Mouse (Mus musculus): ENCODE results near the gene Bex6.

Gene Bex6

GRCm38 (mm10) chr16:32179333-32179901, at the start of gene Bex6:
Bex6 (plus strand) TSS chr16:32179823.
- DNase-seq (ENCODE audit: low spot score), result no peak

DNA sequence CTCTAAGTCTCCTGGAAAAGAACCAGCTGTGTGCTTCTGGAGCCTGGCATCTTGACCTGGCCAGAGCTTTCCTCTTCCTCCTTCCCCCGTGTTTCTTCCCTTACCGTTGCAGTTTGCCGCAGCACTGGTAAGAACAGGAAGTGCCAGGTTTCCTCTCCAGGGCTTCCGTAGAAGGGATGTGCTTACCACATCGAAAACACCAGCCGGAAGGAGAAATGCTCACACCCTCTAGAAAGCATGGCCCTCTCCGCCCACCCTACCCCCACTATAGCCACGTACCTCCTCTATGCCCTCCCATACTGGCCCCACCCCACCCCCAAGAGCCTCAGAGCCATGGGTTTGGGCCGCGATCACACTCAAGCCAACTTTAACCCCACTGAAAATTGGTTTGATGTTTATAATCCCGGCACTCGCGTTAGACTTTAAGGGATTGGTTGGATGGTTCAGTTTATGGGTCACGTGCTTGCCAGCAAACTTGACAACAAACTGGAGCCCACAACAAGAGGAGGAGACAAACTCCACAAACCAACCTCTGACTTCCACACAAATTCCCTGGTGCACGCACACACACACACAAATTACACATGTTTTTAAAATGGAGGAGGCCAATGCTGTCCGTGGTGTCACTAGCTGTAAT, 49.3 kb upstream of the Bex6 start:
- DNase-seq (ENCODE audit: low spot score), result no peak

DNA sequence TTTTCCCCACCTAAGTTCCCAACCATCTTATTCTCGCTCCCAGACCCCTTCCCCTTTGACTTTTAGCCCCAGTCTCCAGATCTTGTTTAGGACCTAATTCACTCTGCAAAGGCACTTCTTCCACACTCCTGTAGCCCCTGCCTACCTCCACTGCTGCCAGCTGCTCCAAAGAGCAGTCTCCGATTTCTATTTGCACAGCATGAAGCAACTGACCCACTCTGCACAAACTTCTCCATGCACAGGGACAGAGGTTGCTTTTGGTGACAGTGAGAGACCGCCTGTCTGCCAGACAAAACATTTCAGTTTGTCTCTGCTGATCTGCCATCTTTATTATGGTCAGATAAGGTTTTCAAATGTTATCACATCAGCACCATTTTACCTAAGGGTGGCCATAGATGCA, 46.5 kb upstream of the Bex6 start:
- no peak for DNase-seq (ENCODE audit: low spot score)

- DNase-seq (ENCODE audit: low spot score), result no peak
Observed at GRCm38 (mm10) chr16:32135842-32136357, 43.7 kb upstream of the Bex6 start.

GRCm38 (mm10) chr16:32138954-32139353, 40.7 kb upstream of the Bex6 start:
- no peak for DNase-seq (ENCODE audit: low spot score)

GRCm38 (mm10) chr16:32143766-32144165, 35.9 kb upstream of the Bex6 start:
- no peak for DNase-seq (ENCODE audit: low spot score)

GRCm38 (mm10) chr16:32144592-32144991, 35.0 kb upstream of the Bex6 start:
- DNase-seq (ENCODE audit: low spot score), result no peak

- DNase-seq (ENCODE audit: low spot score), result no peak
Observed at GRCm38 (mm10) chr16:32147589-32148207, 31.9 kb upstream of the Bex6 start.

- no peak for DNase-seq (ENCODE audit: low spot score)
Observed at GRCm38 (mm10) chr16:32153976-32154375, 25.6 kb upstream of the Bex6 start.

- no peak for DNase-seq (ENCODE audit: low spot score)
Observed at GRCm38 (mm10) chr16:32154437-32154836, 25.2 kb upstream of the Bex6 start.

DNA sequence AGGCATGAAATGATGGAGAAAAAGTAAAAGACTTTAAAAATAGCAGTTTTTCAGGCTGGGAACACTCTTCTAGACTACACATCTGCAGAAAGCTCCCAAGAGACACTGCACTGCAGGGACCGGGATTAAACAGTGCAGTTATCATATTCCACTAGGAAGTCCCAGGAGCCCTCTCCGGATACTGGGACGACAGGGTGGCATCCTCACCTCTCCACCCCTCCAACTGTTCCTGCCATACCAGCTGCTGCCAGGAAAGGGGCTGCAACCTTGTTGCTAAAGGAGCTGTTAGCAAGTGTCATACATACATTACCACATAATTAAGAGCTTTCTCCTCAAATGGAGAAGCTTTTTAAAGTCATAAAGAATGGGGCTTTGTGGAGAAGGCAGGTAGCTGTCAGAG, 22.9 kb upstream of the Bex6 start:
- DNase-seq (ENCODE audit: low spot score), result no peak

GRCm38 (mm10) chr16:32157369-32157768, 22.3 kb upstream of the Bex6 start:
- no peak for DNase-seq (ENCODE audit: low spot score)

- DNase-seq (ENCODE audit: low spot score), result no peak
Observed at GRCm38 (mm10) chr16:32158966-32159365, 20.7 kb upstream of the Bex6 start.

GRCm38 (mm10) chr16:32160742-32161323, 18.8 kb upstream of the Bex6 start:
- no peak for DNase-seq (ENCODE audit: low spot score)

GRCm38 (mm10) chr16:32163392-32163791, 16.2 kb upstream of the Bex6 start:
- DNase-seq (ENCODE audit: low spot score), result no peak

GRCm38 (mm10) chr16:32163891-32164290, 15.7 kb upstream of the Bex6 start:
- no peak for DNase-seq (ENCODE audit: low spot score)

GRCm38 (mm10) chr16:32164396-32165027, 15.1 kb upstream of the Bex6 start:
- no peak for DNase-seq (ENCODE audit: low spot score)

GRCm38 (mm10) chr16:32165281-32165821, 14.3 kb upstream of the Bex6 start, which contains the start of gene Nrros:
Nrros (minus strand) TSS chr16:32165594.
- no peak for DNase-seq (ENCODE audit: low spot score)

- DNase-seq (ENCODE audit: low spot score), result no peak
Observed at GRCm38 (mm10) chr16:32167819-32168545, 11.6 kb upstream of the Bex6 start.

- DNase-seq (ENCODE audit: low spot score), result no peak
Observed at GRCm38 (mm10) chr16:32171031-32171731, 8.4 kb upstream of the Bex6 start.

DNA sequence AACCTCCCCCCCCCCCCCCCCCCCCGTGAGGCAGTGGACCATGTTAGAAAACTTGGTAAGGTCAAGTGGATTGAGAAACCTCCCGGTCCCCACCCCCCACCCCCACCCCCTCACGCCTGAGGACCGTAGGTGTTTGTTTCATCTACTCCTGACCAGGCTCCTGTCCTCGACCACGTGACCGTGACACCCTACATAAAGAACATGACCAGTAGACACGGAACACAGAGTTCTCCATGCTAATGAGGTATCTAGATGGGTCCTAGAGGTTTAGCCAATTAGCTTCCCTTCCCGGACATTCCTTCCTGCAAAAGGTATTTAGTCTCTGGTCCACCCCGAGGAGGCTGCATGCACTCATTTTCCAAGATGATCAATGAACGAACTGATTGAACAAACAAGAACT, 6.2 kb upstream of the Bex6 start:
- DNase-seq (ENCODE audit: low spot score), result no peak
